ENCODE assay signal across 29 mouse cellular contexts in genomic region chr2:165162221-165162620, GRCm38 (mm10).
DNase-seq lines count a peak whose midpoint lies in the region; ATAC-seq and TF ChIP-seq lines count a peak whose summit lies in the region.
"Had no signal": no experiment of that assay in that cellular context is flagged by ENCODE, and none has a peak within 500 bp of the region (broad histone marks: within the 10 kb centered on the region; RNA-seq: fewer than 3 reads in every experiment).

No protein-coding gene starts in this region.

- TF ChIP-seq CTCF in gastrocnemius, adult 2 months (IDR thresholded peaks at IDR 0.05) = no peak
- 0 out of 2 replicates have a peak, but pooled peaks have one; percentile 1 for TF ChIP-seq CTCF in hindbrain, postnatal 0 days (IDR thresholded peaks at IDR 0.05; ENCODE audit: low read depth)
- peak; percentile 4 for TF ChIP-seq CTCF in ES-Bruce4 (IDR thresholded peaks at IDR 0.05; ENCODE audit: low read depth, low read length)

- H3K4me3 ChIP-seq in gastrocnemius, adult 2 months = no peak overlapping the region
- H3K4me3 ChIP-seq in hindbrain, postnatal 0 days (ENCODE audit: low read length) = no peak overlapping the region
- no peak overlapping the region for H3K4me3 ChIP-seq in hindbrain, embryonic 13.5 days
- no peak overlapping the region for H3K4me3 ChIP-seq in ES-Bruce4 (ENCODE audit: low read depth, low read length)
- H3K4me3 ChIP-seq: forebrain, embryonic 10.5 days; forebrain, embryonic 13.5 days; heart, embryonic 12.5 days; heart, embryonic 15.5 days had no signal

- H3K4me2 ChIP-seq in hindbrain, postnatal 0 days (ENCODE audit: low read depth, low read length) = no peak overlapping the region
- no peak overlapping the region for H3K4me2 ChIP-seq in hindbrain, embryonic 13.5 days
- H3K4me2 ChIP-seq: forebrain, embryonic 13.5 days; heart, embryonic 12.5 days; heart, embryonic 15.5 days had no signal

- no peak for TF ChIP-seq POLR2A in ES-Bruce4 (IDR thresholded peaks at IDR 0.05; ENCODE audit: insufficient read depth, low read length)

- H3K9ac ChIP-seq in hindbrain, postnatal 0 days (replicated peaks; ENCODE audit: low read length) = no peak overlapping the region
- no peak overlapping the region for H3K9ac ChIP-seq in hindbrain, embryonic 13.5 days
- H3K9ac ChIP-seq in ES-Bruce4 (ENCODE audit: low read depth, poor library complexity, severe bottlenecking) = no peak overlapping the region
- H3K9ac ChIP-seq: forebrain, embryonic 13.5 days; heart, embryonic 12.5 days; heart, embryonic 15.5 days had no signal

- 17% methylated on average over 5 of the region's 5 CpGs for WGBS in hindbrain, postnatal 0 days
- WGBS in hindbrain, embryonic 13.5 days = 6% methylated on average over 5 of the region's 5 CpGs

- intact Hi-C loops in gastrocnemius, adult 2 months (cut with DNase I) = no loop called here

- H3K27ac ChIP-seq in gastrocnemius, adult 2 months = no peak overlapping the region
- H3K27ac ChIP-seq in hindbrain, postnatal 0 days = no peak overlapping the region
- no peak overlapping the region for H3K27ac ChIP-seq in hindbrain, embryonic 13.5 days
- H3K27ac ChIP-seq in ES-Bruce4 (ENCODE audit: insufficient read depth, low read length) = no peak overlapping the region
- H3K27ac ChIP-seq: forebrain, embryonic 10.5 days; forebrain, embryonic 13.5 days; heart, embryonic 15.5 days had no signal

- no peaks in the 10 kb centered on the region for H3K9me3 ChIP-seq in hindbrain, postnatal 0 days (ENCODE audit: low read length)
- H3K9me3 ChIP-seq in hindbrain, embryonic 13.5 days = no peaks in the 10 kb centered on the region
- H3K9me3 ChIP-seq in ES-Bruce4 (replicated peaks; ENCODE audit: control insufficient read depth, insufficient read depth, low read length, poor library complexity, severe bottlenecking) = no peaks in the 10 kb centered on the region
- H3K9me3 ChIP-seq: forebrain, embryonic 10.5 days; forebrain, embryonic 13.5 days; heart, embryonic 12.5 days; heart, embryonic 15.5 days had no signal

- no peaks in the 10 kb centered on the region for H3K36me3 ChIP-seq in hindbrain, postnatal 0 days (ENCODE audit: insufficient read depth, low read length)
- H3K36me3 ChIP-seq in hindbrain, embryonic 13.5 days = no peaks in the 10 kb centered on the region
- H3K36me3 ChIP-seq in ES-Bruce4 (ENCODE audit: control insufficient read depth, insufficient read depth, low read length, poor library complexity, severe bottlenecking) = no peaks in the 10 kb centered on the region
- H3K36me3 ChIP-seq: forebrain, embryonic 10.5 days; G1E; heart, embryonic 12.5 days; heart, embryonic 15.5 days had no signal

- ATAC-seq in hindbrain, postnatal 0 days = no peak
- ATAC-seq in hindbrain, embryonic 13.5 days (ENCODE audit: low FRiP score) = no peak
- ATAC-seq in CD4-positive, CD25-positive, alpha-beta regulatory T cell, adult 4 months = no peak
- ATAC-seq: forebrain, embryonic 13.5 days; forebrain, embryonic 16.5 days; hindbrain, embryonic 16.5 days; inflammation-experienced regulatory T-cells, adult 6 months; intestine, embryonic 16.5 days had no signal

- H3K27me3 ChIP-seq in hindbrain, postnatal 0 days (ENCODE audit: insufficient read depth, low read length) = no peaks in the 10 kb centered on the region
- H3K27me3 ChIP-seq in hindbrain, embryonic 13.5 days = peaks cover 25% of the 10 kb centered on the region
- H3K27me3 ChIP-seq in ES-Bruce4 (ENCODE audit: control insufficient read depth, insufficient read depth, low read length, poor library complexity, severe bottlenecking) = no peaks in the 10 kb centered on the region

- DNase-seq in gastrocnemius, adult 2 months = peak; percentile 9
- no peak for DNase-seq in gastrocnemius, adult 18-20 months (ENCODE audit: low spot score)
- DNase-seq in hindbrain, postnatal 0 days (ENCODE audit: low spot score) = no peak
- DNase-seq in MN1 (ENCODE audit: low spot score) (peak; percentile 44), liver (no peak)
- DNase-seq: adrenal gland, postnatal 14 days; B cell, adult 2 months; cerebellum, adult 11 months; cerebellum, adult 2 months; cerebellum, adult 9-11 months; cerebellum, postnatal 25 days; gastrocnemius, postnatal 25 days; heart, adult 18-20 months; heart, postnatal 10 days; heart, postnatal 4 days; kidney, adult 18-20 months; kidney, adult 9 months had no signal

- TF ChIP-seq EP300 in ES-Bruce4 (IDR thresholded peaks at IDR 0.05; ENCODE audit: insufficient read depth, low read depth, low read length) = no peak

- H3K4me1 ChIP-seq in hindbrain, postnatal 0 days (ENCODE audit: insufficient read depth, low read length) = no peaks in the 10 kb centered on the region
- peaks cover 70% of the 10 kb centered on the region for H3K4me1 ChIP-seq in hindbrain, embryonic 13.5 days (replicated peaks)
- H3K4me1 ChIP-seq in ES-Bruce4 (ENCODE audit: control insufficient read depth, insufficient read depth, low read length) = no peaks in the 10 kb centered on the region
- H3K4me1 ChIP-seq: heart, embryonic 12.5 days; heart, embryonic 15.5 days had no signal

Comparison
In these comparisons a context has a peak if more than half of its experiments do, and no peak if none do; other contexts are left out.
1. DNase-seq: peak in gastrocnemius, adult 2 months (single experiment) and MN1 (single experiment); none in gastrocnemius, adult 18-20 months (single experiment), hindbrain, postnatal 0 days (single experiment) and liver (single experiment).